Mouse (Mus musculus) left cerebral cortex, adult 2 months (tissue): Measurements from ENCODE around the gene Olfr1201. TPM values are rescaled to one million over a fixed set of nuclear protein-coding genes. Genes with fewer than 3 reads are reported as not detected.

Experiments used
- DNase-seq, 2 experiments: peaks; one replicate each; pipeline ENCODE4 v3.0.0; 2021 to 2022; ENCODE audit warnings: low spot score in 2 of 2, mixed read lengths in 1 of 2; ENCODE audit errors: extremely low spot score in 1 of 2
- H3K27ac ChIP-seq: fragments of 200-600 bp; 2 replicates; pipeline ENCODE4 v1.8.1; 2022
- H3K4me3 ChIP-seq: fragments of 200-600 bp; 2 replicates; pipeline ENCODE4 v1.8.1; 2022
- CTCF ChIP-seq: fragments of 200-600 bp; IDR thresholded peaks from 2 replicates; pipeline ENCODE4 v1.8.1; 2022; ENCODE audit warnings: antibody characterized with exemption, mild to moderate bottlenecking, moderate library complexity
- intact Hi-C: fragments of 180-260 bp; cut with DNase I; formaldehyde crosslinking; loops from one replicate; pipeline ENCODE4 v1.15.1; 2025
- long read RNA-seq, 2 experiments: library from polyadenylated mRNA; stranded (forward); transcript quantifications; one replicate each; pipeline ENCODE4 v2.0.0; 2021; ENCODE audit warnings: borderline mapping rate in 2 of 2
- total RNA-seq, 2 experiments: library from RNA; stranded (reverse); gene quantifications; 2 replicates each; pipeline ENCODE4 v1.2.3; 2021

Olfr1201 gene
- not detected for total RNA-seq
- long read RNA-seq, experiment 1, result 0 reads
- long read RNA-seq, experiment 2, result 0 reads

DNA sequence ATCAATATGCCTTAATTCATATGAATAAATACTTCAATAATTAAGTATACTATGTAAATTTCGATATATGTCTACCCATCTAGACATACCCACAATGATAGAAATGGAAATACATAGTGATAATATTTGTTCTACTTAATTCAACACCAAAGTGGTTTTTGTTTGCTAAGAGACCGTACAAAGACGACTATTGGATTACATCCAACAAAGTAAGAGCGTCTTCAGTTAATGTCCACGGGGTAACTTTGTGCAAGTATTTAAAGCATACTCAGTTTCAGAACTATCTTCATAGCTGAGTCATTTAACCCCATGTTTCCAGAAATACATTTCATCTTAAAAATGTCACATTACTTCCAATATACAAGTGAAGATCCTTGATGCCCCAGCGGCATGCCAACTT, at the start of gene Olfr1201:
Olfr1201 (plus strand) TSS at position 301 of the 400 bp plus-strand sequence.
- no peak for DNase-seq
- no peak within 1 kb of the TSS for H3K27ac ChIP-seq
- intact Hi-C loops, result no loop called here
- H3K4me3 ChIP-seq, result no peak within 1 kb of the TSS
- no peak for TF ChIP-seq CTCF

DNA sequence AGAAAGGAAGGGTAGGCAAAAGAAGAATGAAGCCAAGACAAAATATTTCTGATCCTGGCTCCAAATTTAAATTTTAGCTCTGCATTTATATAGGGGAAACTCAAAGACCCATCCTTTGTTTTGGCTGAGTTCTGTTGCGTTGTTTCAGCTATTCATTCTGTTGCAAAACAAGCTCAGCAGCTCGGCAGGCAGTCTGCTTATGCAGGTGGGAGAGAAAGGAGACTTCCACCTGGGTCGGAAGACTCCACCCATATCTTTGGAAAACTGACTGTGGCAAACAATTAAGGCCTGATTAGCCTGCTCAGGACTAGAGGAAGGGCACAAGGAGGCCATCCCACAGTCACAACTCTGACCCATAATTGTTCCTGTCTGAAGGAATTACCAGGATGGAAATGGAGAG, 49.5 kb upstream of the Olfr1201 start:
- TF ChIP-seq CTCF, result no peak
- intact Hi-C loops, result no loop called here
- Histone ChIP-seq H3K27ac (no peak overlapping the region), H3K4me3 (no peak overlapping the region)
- no peak for DNase-seq

DNA sequence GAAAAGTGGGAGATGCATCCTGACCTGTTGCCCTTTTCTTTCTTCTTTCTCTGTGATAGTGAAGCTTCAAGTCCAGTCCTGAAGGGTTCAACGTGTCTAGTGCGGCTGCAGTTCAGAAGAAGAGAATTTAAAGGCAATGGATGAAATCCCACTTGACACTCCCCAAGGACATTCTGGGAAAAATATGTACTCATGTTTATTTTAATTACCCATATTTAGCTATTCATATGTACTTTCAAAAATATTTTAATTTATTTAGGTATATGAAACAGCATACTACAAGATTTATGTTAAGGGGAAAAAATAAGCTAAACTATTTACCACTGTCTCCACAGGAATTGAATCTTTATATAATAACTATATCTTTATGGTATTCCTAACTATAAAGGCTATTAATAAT, 41.6 kb upstream of the Olfr1201 start, which contains the start of gene Olfr1198:
Olfr1198 (minus strand) TSS at position 101 of the 400 bp plus-strand sequence.
- no peak for DNase-seq
- intact Hi-C loops, result no loop called here
- no peak for TF ChIP-seq CTCF

GRCm38 (mm10) chr2:88760369-88760768, 32.5 kb upstream of the Olfr1201 start, which contains the start of gene Olfr1199:
Olfr1199 (minus strand) TSS chr2:88760469.
- no peak for TF ChIP-seq CTCF

More for the DNA sequence above, 41.6 kb upstream of the Olfr1201 start, which contains the start of gene Olfr1198:
- H3K4me3 ChIP-seq, result no peak within 1 kb of the TSS
- no peak within 1 kb of the TSS for H3K27ac ChIP-seq

GRCm38 (mm10) chr2:88770388-88770787, 22.4 kb upstream of the Olfr1201 start, which contains the start of gene Olfr1200:
Olfr1200 (minus strand) TSS chr2:88770488.
- H3K27ac ChIP-seq, result no peak within 1 kb of the TSS
- DNase-seq, result no peak
- no peak for TF ChIP-seq CTCF
- intact Hi-C loops, result no loop called here
- no peak within 1 kb of the TSS for H3K4me3 ChIP-seq

More at GRCm38 (mm10) chr2:88760369-88760768, 32.5 kb upstream of the Olfr1201 start, which contains the start of gene Olfr1199:
- no peak within 1 kb of the TSS for H3K4me3 ChIP-seq
- DNase-seq, result no peak
- H3K27ac ChIP-seq, result no peak within 1 kb of the TSS
- intact Hi-C loops, result no loop called here

GRCm38 (mm10) chr2:88814196-88814595, 21.4 kb downstream of the Olfr1201 start, which contains the start of gene Olfr1202:
Olfr1202 (plus strand) TSS chr2:88814496.
- no peak for DNase-seq
- no peak for TF ChIP-seq CTCF
- Histone ChIP-seq H3K4me3 (no peak within 1 kb of the TSS), H3K27ac (no peak within 1 kb of the TSS)
- intact Hi-C loops, result no loop called here

DNA sequence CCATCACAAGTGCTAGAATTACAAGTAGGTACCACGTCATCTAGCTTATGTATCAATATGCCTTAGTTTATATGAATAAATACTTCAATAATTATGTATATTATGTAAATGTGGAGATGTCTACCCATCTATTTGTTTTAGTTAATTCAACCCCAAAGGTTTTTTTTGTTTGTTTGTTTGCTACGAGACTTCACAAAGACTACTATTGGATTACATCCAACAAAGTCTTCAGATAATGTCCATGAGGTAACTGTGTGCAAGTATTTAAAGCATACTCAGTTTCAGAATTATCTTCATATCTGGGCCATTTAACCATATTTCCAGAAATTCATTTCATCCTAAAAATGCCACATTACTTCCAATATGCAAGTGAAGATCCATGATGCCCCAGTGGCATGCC, 36.6 kb downstream of the Olfr1201 start, which contains the start of gene Olfr1205:
Olfr1205 (plus strand) TSS at position 301 of the 400 bp plus-strand sequence.
- no peak for TF ChIP-seq CTCF
- no peak within 1 kb of the TSS for H3K4me3 ChIP-seq
- no peak for DNase-seq
- H3K27ac ChIP-seq, result no peak within 1 kb of the TSS
- intact Hi-C loops, result no loop called here

- no peak overlapping the region for H3K27ac ChIP-seq
- no peak overlapping the region for H3K4me3 ChIP-seq
- no peak for DNase-seq
- intact Hi-C loops, result no loop called here
- TF ChIP-seq CTCF, result no peak
These were observed 45.6 kb downstream of the Olfr1201 start for GRCm38 (mm10) chr2:88838477-88838876.

Other genes starting within 250 kb of the Olfr1201 start
- not detected for gene Olfr1188, start 236.1 kb upstream of the Olfr1201 start, total RNA-seq
- not detected for gene Olfr1189, start 206.6 kb upstream of the Olfr1201 start, total RNA-seq
- gene Olfr1191-ps1, start 152.5 kb upstream of the Olfr1201 start, total RNA-seq, result under 1 TPM in 1 of 2 experiments, not detected in 1; 0.05 TPM
- not detected for gene Olfr1192-ps1, start 144.5 kb upstream of the Olfr1201 start, total RNA-seq
- not detected for gene Olfr1193, start 117.4 kb upstream of the Olfr1201 start, total RNA-seq
- not detected for gene Olfr1195, start 103.8 kb upstream of the Olfr1201 start, total RNA-seq
- not detected for gene Olfr1196, start 88.4 kb upstream of the Olfr1201 start, total RNA-seq
- not detected for gene Olfr1197, start 60.7 kb upstream of the Olfr1201 start, total RNA-seq
- not detected for gene Olfr1198, start 41.7 kb upstream of the Olfr1201 start, total RNA-seq
- not detected for gene Olfr1199, start 32.6 kb upstream of the Olfr1201 start, total RNA-seq
- not detected for gene Olfr1200, start 22.5 kb upstream of the Olfr1201 start, total RNA-seq
- not detected for gene Olfr1202, start 21.5 kb downstream of the Olfr1201 start, total RNA-seq
- not detected for gene Olfr1205, start 36.7 kb downstream of the Olfr1201 start, total RNA-seq
- gene Olfr1204, start 56.3 kb downstream of the Olfr1201 start, total RNA-seq, result not detected
- not detected for gene Olfr1206, start 70.2 kb downstream of the Olfr1201 start, total RNA-seq
- gene Olfr1208, start 109.3 kb downstream of the Olfr1201 start, total RNA-seq, result not detected
- not detected for gene Olfr1209, start 122.1 kb downstream of the Olfr1201 start, total RNA-seq
- not detected for gene Olfr1211, start 145.1 kb downstream of the Olfr1201 start, total RNA-seq
- gene Olfr1212, start 160.9 kb downstream of the Olfr1201 start, total RNA-seq, result not detected
- gene Gm13762, start 187.2 kb downstream of the Olfr1201 start, total RNA-seq, result not detected
- gene Olfr1214, start 199.6 kb downstream of the Olfr1201 start, total RNA-seq, result not detected
- not detected for gene Olfr1215, start 213.9 kb downstream of the Olfr1201 start, total RNA-seq
- not detected for gene Olfr1216, start 225.3 kb downstream of the Olfr1201 start, total RNA-seq
- gene Olfr1217, start 239.0 kb downstream of the Olfr1201 start, total RNA-seq, result not detected